Mouse (Mus musculus): Measurements from ENCODE around the gene Nrxn3. TPM values are rescaled to one million over a fixed set of nuclear protein-coding genes. Genes with fewer than 3 reads are reported as not detected.

Nrxn3 gene
- total RNA-seq, 2 experiments from 2014 or later, result 147 to 197 TPM

GRCm38 (mm10) chr12:89765179-89765578 is 1042.5 kb downstream of the Nrxn3 start:
- no peak for DNase-seq (ENCODE audit: extremely low spot score in 1 of 2, low spot score in 1 of 2)

- no peak for DNase-seq (ENCODE audit: extremely low spot score in 1 of 2, low spot score in 1 of 2)
Measured at GRCm38 (mm10) chr12:89788794-89789193, 1066.1 kb downstream of the Nrxn3 start.

DNA sequence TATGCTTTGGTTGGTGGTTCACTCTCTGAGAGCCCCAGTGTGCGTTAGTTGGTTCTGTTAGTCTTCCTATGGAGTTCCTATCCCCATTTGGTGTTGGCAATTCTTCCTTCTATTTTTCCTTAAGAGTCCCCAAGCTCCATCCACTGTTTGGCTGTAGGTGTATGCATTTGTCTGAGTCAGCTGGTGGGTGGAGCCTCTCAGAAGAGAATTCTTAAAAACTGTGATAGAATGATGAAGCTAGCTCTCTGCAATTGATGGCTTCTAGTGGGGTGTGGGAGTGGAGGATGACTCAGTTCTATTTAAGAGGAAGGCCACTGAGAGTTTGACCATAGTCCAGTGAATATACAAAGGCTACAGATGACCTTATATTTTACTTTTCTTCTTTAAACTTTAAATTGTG is 1067.3 kb downstream of the Nrxn3 start:
- no peak for DNase-seq (ENCODE audit: extremely low spot score in 1 of 2, low spot score in 1 of 2)

DNA sequence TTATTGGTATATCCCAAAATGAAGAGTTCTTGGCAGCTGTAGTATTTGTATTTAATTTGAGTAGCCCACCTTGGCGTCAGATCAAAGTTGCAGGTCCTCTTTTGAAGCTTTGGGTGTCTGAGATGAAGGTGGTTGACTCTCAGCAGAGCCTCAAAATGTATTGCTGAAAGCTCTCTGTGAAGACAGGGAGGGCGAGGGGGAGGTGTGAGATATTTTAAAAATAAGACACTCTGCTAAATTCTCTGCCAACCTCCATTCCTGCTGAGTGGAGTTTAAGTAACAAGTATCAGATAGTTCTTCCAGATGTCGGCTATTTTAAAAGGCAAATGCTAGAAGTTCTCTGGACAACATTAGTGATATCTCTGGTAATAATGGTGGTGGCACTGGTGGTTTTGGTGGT is 1069.2 kb downstream of the Nrxn3 start:
- no peak for DNase-seq (ENCODE audit: extremely low spot score in 1 of 2, low spot score in 1 of 2)

DNA sequence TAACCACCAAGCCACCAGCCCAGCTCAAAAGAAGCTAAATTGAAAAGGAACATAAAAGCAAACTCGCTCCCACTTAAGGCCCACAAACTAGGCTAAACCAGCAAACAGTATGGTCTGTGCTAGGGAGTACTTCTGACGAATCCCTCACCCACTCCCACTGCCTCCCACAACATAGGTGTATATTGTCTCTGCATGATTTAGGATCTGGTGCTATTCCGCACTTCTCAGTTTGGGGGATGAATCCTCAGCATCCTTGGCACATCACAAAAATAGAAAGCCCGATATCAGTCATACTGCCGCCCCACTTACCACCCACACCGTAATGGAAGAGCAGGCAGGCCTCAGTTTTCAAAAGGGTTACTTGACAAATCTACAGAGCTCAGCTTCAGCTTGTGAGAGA is 1072.1 kb downstream of the Nrxn3 start:
- no peak for DNase-seq (ENCODE audit: extremely low spot score in 1 of 2, low spot score in 1 of 2)

GRCm38 (mm10) chr12:89808217-89808616 is 1085.5 kb downstream of the Nrxn3 start:
- DNase-seq (ENCODE audit: extremely low spot score in 1 of 2, low spot score in 1 of 2), result no peak

DNA sequence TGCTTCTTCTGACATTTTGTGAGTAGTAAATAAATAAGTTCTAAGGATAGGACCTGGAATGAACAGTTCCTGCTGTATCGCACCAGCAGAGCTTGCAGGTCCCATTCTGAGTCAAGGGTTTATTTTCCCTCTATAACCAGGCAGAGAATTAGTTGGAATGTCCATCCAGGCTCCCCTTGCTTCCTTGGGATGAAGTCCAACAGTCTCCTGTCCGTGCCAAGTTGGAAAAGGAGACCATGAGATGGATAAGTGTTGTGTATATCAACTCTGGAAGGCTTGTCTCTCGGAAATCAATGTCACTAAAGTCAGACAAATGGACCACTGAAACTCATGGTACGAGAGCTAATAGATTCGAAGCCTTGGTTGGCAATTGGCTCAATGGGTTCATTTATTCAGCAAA is 1087.5 kb downstream of the Nrxn3 start:
- no peak for DNase-seq (ENCODE audit: extremely low spot score in 1 of 2, low spot score in 1 of 2)

DNA sequence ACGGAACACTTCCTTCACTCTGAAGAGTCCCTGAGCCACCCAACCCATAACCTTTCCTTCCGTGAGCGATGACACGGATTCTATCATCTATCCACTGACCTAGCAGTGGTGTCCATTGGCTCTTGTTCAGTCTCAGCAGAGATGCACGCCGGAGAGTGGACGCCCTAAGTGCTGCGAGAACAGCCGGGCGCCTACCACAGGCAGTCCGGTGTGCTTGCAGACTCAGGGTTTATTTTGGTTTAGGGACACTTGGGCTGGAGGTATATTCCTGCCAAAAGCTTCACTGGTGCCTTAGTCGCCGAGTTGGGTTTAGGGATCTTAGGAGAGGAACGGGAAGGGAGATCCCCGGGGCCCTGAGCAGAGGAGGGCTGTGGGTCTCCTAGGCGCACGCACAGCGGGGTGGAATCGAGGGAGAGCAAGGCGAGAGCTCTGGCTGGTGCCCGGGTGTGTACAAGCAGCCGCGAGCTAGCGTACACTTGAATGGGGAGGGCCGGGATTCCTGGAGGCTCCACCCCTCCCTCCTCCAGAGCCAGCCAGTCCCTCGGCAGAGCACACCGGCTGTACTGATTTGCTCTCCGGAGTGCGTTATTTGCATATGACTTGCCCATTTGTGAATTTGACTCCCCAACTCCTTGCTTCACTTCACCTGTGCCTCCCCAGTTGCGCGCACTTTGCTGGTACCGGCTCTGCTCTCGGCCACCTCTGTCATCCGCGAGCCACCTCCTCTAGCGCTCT is 1089.3 kb downstream of the Nrxn3 start:
- peak; percentile 48 to 56 for DNase-seq (ENCODE audit: extremely low spot score in 1 of 2, low spot score in 1 of 2)

GRCm38 (mm10) chr12:89812550-89813207 is 1090.0 kb downstream of the Nrxn3 start:
- DNase-seq (ENCODE audit: extremely low spot score in 1 of 2, low spot score in 1 of 2), result no peak

GRCm38 (mm10) chr12:89813294-89813693 is 1090.6 kb downstream of the Nrxn3 start:
- no peak for DNase-seq (ENCODE audit: extremely low spot score in 1 of 2, low spot score in 1 of 2)

DNA sequence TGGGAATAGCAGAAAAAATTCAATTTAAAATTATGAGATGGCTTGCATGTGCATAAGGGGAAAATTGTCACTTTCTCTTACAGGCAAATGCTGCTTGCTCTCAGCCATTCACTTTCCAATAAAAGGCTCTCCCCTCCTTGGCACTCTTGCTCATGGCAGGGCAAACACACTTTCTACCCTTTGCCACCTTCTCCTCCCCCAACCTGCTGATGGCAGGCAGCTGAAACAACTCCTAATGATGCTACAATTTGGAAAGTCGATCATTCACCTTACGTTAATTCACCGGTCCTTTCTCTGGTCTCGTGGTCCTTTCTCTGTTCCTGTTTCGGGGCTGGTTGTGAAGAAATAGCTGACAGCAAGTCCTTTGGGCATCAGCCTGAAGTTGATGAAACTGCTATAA is 1091.0 kb downstream of the Nrxn3 start:
- no peak for DNase-seq (ENCODE audit: extremely low spot score in 1 of 2, low spot score in 1 of 2)

DNA sequence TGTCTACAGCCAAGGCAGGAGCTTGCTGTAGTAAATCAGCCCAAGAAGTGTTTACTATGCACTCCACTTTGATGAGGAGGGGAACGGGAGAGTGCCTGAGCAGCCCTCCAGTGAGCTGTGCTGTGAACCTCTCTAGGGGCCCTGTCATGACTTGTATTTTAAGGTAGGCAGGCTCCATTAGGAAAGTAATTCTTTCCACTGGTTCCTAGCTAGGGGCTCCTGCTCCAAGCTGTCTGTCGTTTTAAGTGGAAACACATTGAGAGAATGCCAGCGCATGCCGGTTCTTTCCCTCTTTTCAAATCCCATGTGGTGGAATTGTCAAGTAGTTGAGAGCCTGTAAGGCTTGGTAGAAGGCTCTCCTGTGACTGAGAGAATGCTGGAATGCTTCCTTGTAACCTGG is 1091.9 kb downstream of the Nrxn3 start:
- no peak for DNase-seq (ENCODE audit: extremely low spot score in 1 of 2, low spot score in 1 of 2)

- DNase-seq (ENCODE audit: extremely low spot score in 1 of 2, low spot score in 1 of 2), result no peak
Measured at GRCm38 (mm10) chr12:89817072-89817773, 1094.5 kb downstream of the Nrxn3 start.

DNA sequence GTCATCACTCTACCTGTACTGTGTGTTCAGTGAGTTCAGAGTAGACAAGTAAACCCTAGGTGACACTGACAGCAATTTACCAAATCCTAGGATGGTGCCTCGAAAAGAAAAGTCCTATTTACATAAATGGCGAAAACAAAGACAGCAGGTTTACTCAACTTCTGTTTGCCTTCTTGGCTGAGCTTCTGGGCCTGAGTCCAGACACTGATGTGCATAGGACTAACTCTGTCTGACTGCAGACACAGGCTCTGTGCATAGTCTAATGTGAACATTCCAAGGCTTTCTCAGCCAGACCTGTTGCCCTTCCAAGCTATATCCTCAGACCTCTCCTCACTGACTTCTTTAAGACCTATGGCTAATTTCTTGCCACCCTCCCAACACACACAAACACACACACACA is 1095.5 kb downstream of the Nrxn3 start:
- no peak for DNase-seq (ENCODE audit: extremely low spot score in 1 of 2, low spot score in 1 of 2)

DNA sequence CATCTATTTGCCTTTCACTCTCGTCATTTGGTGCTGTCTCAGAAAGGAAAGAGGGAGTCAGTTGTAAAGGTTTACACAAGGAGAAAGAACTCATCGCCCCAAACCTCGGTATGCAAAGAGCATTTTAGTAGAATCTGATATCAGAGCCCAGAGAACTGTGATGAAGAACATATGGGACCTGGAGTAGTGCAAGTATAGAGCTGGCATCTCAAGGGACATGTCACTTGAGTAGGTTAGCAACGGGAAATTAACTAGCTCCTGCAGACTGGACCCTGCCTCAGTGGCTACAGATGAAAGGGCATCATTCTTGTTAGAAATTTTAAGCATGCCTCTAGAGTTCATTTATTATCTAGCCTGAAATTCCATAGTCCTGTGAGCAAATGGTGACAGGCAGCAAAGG is 1099.5 kb downstream of the Nrxn3 start:
- no peak for DNase-seq (ENCODE audit: extremely low spot score in 1 of 2, low spot score in 1 of 2)

GRCm38 (mm10) chr12:89829927-89830326 is 1107.3 kb downstream of the Nrxn3 start:
- no peak for DNase-seq (ENCODE audit: extremely low spot score in 1 of 2, low spot score in 1 of 2)

- no peak for DNase-seq (ENCODE audit: extremely low spot score in 1 of 2, low spot score in 1 of 2)
Measured at GRCm38 (mm10) chr12:89830350-89830749, 1107.7 kb downstream of the Nrxn3 start.

GRCm38 (mm10) chr12:89831300-89831699 is 1108.6 kb downstream of the Nrxn3 start:
- DNase-seq (ENCODE audit: extremely low spot score in 1 of 2, low spot score in 1 of 2), result no peak

GRCm38 (mm10) chr12:89836271-89836670 is 1113.6 kb downstream of the Nrxn3 start:
- no peak for DNase-seq (ENCODE audit: extremely low spot score in 1 of 2, low spot score in 1 of 2)

DNA sequence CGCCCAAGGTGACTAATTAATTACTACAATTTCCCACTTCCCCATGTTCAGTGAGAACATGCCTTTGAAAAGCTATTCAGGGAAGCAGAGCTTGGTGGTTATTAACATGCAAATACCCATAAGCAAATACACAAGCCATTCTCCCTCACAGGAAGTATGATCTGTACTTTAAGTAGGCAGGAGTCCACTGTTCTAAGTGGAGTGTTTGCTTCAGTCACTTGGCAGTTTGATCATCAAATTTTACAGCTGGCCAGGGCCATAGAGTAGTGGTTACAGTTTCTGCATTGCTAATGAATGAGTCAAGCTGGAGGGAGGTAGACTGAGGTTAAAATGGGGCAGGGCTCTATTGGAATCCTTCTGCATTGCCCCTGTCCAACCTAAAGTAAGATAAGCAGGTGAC is 1120.2 kb downstream of the Nrxn3 start:
- DNase-seq (ENCODE audit: extremely low spot score in 1 of 2, low spot score in 1 of 2), result no peak

DNA sequence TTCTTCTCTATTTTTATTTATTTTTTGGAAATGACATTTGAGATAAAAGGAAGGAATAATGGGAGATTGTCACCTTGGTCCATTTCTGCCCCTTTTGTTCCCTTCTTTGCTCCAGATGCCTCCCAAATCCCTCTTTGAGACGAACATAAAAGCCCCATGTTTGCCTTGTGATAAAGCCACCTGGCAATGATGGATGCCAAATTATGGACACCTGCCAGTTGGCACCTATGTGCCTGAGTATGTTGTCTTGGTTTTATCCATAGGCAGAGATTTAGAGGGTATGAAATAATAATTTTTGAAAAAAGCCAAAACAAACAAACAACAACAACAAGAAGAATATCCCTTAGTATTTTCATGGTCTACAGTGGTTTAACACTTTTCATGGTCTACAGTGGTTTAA is 1125.4 kb downstream of the Nrxn3 start:
- DNase-seq (ENCODE audit: extremely low spot score in 1 of 2, low spot score in 1 of 2), result no peak

- no peak for DNase-seq (ENCODE audit: extremely low spot score in 1 of 2, low spot score in 1 of 2)
Measured at GRCm38 (mm10) chr12:89854355-89854754, 1131.7 kb downstream of the Nrxn3 start.
